Mouse (Mus musculus) neutrophil, adult 5-6 weeks (primary cell): Measurements from ENCODE around the gene Klhl13. TPM values are rescaled to one million over a fixed set of nuclear protein-coding genes. Genes with fewer than 3 reads are reported as not detected.

Experiments used
- ATAC-seq: fragments of 151-379, 151-347 bp; 2 replicates; pipeline ENCODE4 v1.8.0; 2017; ENCODE audit warnings: mild to moderate bottlenecking, moderate TSS enrichment; ENCODE audit not compliant: insufficient number of reproducible peaks, poor library complexity, low FRiP score, severe bottlenecking; ENCODE audit errors: extremely low read depth
- total RNA-seq: library from RNA; stranded (forward); fragments of 200-1000 nt; gene quantifications from 2 replicates; pipeline ENCODE4 v1.2.3, GENCODE M21; 2017

Gene Klhl13
- not detected in 2 replicates for total RNA-seq

- ATAC-seq: no peak
Observed at GRCm38 (mm10) chrX:23364514-23365381, at the start of gene Klhl13. TSS of gene Klhl13 (minus strand) at chrX:23365082.

DNA sequence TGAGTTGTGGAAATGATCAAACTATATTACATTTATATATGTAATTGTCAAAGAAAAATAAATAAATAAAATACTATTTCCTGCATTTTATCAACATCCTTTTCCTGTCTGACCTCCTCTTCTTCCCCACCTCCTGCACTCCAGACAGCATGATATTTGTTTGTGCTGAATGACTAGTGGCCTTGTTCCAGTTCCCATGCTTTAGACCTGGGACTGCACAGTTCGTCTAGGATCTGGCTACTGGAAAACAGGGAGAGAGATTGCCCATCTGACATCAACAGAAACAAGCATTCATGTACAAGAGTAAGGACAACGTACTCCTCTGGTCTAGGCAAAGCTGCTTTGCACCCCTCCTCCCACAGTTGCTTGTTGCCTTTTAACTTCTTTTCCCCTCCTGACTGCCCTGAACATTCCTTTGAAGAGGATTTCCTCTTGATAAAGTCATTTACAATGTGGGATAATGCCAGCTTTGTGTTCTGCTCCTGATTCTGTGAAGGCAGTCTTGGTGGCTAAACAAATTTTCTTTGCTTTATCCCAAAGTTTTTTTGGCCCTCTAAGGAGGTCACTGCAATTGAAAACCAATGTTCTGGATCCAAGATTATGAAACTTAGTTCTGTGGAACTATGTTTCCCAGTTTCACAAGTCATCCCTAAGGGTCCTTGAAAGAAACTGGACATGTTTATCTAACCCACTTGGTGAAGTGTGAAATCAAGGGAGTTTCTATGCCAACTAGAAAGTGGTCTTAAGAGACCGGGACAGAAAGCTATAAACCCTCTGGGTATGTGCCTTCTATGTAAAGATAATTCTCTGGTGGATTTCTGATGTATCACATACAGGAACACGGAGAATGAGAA lies 44.6 kb upstream of the Klhl13 start:
- no peak for ATAC-seq

DNA sequence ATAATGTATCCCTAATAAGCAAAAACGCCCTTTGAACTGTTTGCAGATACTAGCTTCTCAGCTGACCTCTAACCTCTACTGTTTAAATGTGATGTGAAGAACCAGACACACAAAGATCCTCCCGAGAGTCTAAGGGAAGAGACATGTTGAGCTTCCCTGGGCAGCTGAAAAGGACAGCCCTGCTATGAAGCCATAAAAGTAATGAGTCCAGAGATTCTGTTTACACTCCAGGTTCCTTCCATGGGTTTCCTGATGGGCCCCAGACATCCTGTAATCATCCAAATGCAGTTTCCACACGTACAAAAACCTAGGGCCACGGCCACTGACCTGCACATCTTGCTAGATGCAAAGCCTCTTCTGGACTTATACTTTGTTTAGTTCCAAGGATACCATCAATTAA lies 23.8 kb upstream of the Klhl13 start:
- ATAC-seq: no peak

DNA sequence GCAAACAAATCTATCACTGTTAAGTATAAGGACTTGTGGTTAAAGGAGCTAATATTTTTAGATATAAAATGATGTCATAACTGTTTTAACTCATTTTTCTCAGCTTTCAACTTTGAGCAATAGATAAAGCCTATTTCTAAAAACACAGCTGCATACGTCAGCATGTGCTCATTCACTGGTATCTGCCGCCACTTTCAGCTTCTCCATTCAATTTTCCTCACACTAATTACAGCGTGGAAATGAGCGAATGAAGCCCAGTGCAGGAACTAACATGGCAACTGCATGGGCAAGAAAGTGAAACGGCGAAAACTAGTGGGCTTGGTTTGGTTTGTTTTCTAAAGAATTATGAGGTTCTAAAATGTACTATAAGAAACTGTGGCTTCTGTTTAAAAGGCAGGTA lies 1.4 kb downstream of the Klhl13 start:
- no peak for ATAC-seq

- no peak for ATAC-seq
Observed at GRCm38 (mm10) chrX:23360446-23360845, 4.4 kb downstream of the Klhl13 start.

- no peak for ATAC-seq
Observed at GRCm38 (mm10) chrX:23350083-23350482, 14.8 kb downstream of the Klhl13 start.

DNA sequence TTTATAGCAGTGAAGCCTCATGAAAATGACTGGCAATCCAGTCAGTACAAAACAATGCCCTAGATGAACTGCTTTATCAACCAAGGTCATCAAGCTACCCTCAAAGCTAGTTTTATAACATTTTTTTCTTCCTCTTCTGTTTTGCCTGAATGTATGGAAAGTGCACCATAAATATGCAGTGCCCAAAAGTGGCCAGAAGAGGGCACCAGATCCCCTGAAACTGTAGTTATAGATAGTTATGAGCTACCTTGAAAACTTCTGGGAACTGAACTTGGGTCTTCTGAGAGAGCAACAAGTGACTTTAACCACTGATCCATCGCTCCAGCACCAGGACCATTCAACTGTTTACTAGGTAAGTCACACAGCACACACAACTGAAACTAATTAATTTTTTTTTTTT lies 36.8 kb downstream of the Klhl13 start:
- no peak for ATAC-seq

- ATAC-seq: no peak
Observed at GRCm38 (mm10) chrX:23318857-23319256, 46.0 kb downstream of the Klhl13 start.

DNA sequence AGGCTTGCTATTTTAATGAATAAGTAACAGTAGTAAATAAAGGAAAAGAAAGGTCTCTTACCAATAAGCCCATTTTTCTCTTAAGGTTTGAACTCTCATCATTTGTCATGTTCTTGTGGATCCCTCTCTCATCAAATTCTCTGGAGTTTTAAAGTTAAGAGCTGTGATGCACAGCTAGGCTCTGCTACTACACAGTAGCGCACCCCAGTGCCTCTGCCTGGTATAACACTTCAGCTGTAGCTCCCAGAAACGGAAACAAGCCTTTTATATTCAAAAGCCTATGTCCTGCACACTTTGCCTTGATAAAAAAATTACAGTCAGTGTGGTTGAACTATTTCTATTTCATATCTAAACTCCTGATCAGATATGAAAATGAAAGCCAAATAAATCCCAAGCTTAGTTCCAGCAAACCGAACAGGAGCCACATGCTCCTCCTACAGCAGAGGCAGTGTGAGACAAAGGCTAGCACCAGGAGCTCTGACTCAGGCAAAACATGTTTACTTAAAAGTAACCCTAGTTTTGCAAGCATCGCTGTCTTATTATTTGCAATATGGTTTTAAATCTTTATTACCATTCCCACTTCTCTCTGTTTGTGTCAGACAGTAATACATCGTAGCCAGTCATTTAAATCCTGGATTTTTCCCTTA lies 68.8 kb downstream of the Klhl13 start:
- ATAC-seq: no peak

DNA sequence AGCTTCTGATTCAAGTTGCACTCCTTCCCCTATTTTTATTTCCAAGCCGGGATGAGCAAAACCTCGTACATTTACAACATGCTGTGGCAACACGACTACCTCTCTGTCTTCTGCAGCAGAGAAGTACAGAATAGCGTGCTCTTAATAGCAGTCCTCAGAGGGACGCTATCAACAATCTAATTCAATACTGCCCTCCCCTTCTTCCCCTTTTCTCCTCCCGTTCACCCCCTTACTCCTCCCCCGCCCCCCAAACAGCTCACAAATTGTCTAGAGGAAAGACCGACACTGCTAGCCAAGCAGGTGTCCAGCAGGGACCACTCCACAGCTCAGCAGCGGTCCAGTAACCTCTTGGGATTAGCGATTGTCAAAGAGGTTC lies 79.5 kb downstream of the Klhl13 start:
- no peak for ATAC-seq

DNA sequence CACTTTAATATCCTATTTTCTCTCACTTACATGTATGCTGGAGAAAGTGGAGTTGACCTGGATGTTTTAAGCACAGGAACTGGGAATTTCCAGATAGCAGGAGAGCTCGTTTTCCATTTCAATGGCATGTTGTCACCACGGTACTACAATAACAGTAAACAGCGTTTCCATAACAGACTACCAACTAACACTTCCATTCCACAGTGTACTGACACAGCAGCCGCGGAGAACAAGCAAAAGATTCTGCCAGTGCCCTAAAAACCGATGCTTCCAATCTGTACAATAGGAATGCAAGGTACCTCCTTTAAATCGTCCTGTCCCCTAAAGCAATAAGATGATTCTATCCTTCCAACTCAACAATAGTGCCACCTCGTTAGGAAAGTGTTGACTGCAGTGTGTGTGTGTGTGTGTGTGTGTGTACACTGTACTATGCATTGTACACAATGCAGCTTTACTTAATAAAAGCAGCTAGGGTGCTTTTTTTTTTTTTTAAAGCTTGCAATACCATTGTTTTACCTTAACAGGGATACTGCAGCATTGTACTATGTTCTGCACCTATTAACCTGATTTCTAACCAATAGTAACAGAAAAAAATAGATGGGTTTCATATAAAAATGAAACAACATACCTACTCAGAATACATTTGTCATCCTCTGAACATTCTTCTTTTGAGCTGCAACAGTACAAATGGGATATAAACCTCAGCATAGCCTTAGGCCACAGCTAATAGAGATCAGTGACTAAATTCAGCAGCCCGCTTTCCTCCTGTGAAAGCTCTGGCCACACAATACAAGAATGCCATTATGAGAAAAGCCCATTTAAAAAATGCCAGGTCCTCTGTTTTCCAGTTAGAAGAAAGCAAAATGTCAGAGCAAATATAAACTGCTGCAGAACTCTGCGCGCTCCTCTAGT lies 80.1 kb downstream of the Klhl13 start:
- ATAC-seq: no peak

GRCm38 (mm10) chrX:23267601-23268000 lies 97.3 kb downstream of the Klhl13 start:
- no peak for ATAC-seq

DNA sequence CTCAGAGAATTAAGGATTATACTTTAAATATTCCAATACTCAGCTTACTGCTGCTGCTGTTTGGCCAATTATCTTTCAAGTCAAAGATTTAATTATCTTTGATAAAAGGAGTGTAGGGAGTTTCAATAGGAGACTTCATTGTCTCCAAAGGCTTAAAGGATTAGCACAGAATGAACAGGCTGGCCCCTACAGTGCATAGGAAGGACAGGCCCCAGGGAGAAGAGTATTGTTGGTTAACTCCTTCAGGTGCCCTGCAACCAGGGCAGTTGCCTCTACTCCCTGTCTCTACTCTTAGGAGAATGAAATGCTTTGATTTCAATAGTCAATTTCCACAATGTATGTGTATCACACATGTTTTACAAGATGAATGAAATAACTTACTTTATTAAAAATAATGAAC lies 116.1 kb downstream of the Klhl13 start:
- ATAC-seq: no peak
